Mouse (Mus musculus) left cerebral cortex, adult 2 months (tissue): ENCODE results near the gene Shroom3. TPM values are rescaled to one million over a fixed set of nuclear protein-coding genes. Genes with fewer than 3 reads are reported as not detected.

Experiments used
- DNase-seq, 2 experiments: peaks; one replicate each; pipeline ENCODE4 v3.0.0; 2021 to 2022; ENCODE audit warnings: low spot score in 2 of 2, mixed read lengths in 1 of 2; ENCODE audit errors: extremely low spot score in 1 of 2
- H3K27ac ChIP-seq: fragments of 200-600 bp; 2 replicates; pipeline ENCODE4 v1.8.1; 2022
- H3K4me3 ChIP-seq: fragments of 200-600 bp; 2 replicates; pipeline ENCODE4 v1.8.1; 2022
- CTCF ChIP-seq: fragments of 200-600 bp; IDR thresholded peaks from 2 replicates; pipeline ENCODE4 v1.8.1; 2022; ENCODE audit warnings: antibody characterized with exemption, mild to moderate bottlenecking, moderate library complexity
- intact Hi-C: fragments of 180-260 bp; cut with DNase I; formaldehyde crosslinking; loops from one replicate; pipeline ENCODE4 v1.15.1; 2025
- total RNA-seq, 2 experiments: library from RNA; stranded (reverse); gene quantifications; 2 replicates each; pipeline ENCODE4 v1.2.3; 2021

Shroom3 gene
- total RNA-seq, 2 experiments from 2014 or later, result 4.3 to 6.3 TPM

DNA sequence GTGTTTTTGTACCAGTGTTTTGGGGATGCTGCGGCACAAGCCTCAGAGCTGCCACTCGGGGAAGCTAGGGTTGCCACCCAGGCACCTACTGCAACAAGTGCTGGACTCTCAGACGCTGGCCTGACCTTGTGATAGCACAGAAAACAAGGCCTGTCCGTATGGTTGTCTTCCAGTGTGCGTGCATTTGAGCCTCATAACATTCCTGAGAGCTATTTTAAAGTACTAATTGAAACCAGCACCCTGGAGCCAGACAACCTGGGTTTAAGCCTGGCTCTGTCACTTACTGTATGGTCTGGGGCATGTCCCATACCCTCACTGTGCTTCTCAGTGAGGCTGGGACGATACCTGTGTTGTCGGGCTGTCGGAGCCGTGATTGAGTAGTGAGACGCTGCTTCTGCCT lies 276.1 kb downstream of the Shroom3 start:
- intact Hi-C loops, result loop anchor here (5.0 kb wide), 1 partner anchor 88 kb away; the partner anchor contains the start of gene Sowahb
- no peak for TF ChIP-seq CTCF
- Histone ChIP-seq H3K27ac (peak overlapping the region; percentile 44; the same call in 1 of the 2 replicates), H3K4me3 (no peak overlapping the region)
- no peak for DNase-seq

DNA sequence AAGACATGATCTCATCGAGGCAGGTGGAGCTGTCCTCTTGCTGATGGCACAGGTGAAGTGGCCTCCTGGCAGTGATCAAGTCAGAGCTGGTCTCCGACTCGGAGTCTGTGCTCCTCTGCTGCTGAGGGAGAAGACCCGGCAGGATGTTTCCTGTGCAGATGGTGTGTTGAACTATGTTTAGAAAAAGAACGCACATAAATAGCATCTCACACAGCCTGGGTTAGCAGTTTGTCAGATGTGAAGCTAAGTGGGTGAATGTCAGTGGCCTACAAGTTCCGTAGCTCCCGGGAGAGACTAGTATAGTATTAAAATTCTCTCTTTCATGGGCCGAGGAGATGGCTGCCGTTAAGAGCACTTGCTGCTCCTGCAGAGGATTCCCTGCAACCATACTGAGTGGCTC lies 276.5 kb downstream of the Shroom3 start:
- no peak overlapping the region for H3K4me3 ChIP-seq
- DNase-seq, result no peak
- TF ChIP-seq CTCF, result no peak
- intact Hi-C loops, result loop anchor here (2.0 to 5.0 kb wide), 2 partner anchors 45 to 88 kb away; partner anchors contain the start of gene Sowahb
- H3K27ac ChIP-seq, result peak overlapping the region; percentile 44

DNA sequence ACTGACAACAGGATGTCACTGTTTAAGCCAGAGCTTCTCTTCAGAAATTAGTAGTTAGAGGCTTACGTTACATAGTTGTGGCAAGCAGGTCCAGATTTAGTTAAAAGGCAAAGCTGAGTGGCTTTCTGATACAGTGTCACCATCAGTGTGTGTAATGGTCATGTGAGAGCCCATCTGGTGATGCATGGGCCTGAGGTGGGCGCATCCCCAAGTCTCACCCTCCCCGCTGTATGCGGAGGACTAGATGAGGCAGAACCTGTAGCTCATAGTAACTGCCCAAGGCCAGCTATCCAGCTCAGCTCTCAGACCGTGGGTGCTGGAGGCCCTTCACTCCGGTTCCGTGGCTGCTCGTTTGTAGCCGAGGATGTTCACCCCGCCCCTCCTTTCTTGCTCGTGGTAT lies 278.1 kb downstream of the Shroom3 start:
- intact Hi-C loops, result loop anchor here (2.0 kb wide), 1 partner anchor 43 kb away; no protein-coding TSS in a partner anchor
- Histone ChIP-seq H3K4me3 (no peak overlapping the region), H3K27ac (no peak overlapping the region)
- no peak for DNase-seq
- TF ChIP-seq CTCF, result no peak

DNA sequence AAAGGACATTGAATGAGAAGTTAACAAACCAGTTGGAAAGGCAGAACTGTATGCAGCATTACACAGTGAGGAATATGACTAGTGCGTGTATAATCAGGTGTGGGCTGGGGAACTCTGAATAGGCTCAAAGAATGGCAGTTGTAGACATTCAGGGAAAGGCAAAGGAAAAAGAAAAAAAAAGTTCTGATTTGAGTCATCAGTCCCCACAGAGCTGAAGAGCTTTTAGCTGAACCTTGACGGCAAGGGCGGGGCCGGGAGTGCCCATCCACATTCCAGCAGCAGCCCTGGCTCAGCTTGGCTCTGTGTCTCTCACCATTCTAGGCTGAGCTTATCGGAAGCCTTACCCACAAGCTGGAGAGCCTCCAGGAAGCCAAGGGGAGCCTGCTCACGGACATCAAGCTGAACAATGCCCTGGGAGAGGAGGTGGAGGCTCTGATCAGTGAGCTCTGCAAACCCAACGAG lies 278.6 kb downstream of the Shroom3 start:
- DNase-seq, result no peak

DNA sequence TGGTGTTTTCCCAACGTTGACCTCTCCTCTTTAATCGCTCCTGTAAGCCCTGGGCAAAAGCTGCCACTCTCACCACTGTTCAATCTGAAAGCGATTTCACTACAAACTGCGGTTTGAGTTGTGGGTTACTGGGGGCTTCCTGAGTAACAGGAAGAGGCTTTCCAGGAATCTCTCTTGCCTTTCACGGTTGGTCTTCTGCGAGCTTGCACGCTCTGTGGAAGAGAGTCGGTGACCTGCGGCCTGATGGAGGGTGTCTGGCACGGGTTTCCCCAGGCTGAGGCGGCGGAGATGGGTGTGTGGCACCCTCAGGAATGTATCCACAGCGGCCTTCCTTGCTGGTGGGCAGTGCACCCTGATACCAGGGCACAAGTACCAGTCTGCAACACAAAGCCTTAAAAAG lies 281.5 kb downstream of the Shroom3 start:
- no peak overlapping the region for H3K27ac ChIP-seq
- intact Hi-C loops, result no loop called here
- H3K4me3 ChIP-seq, result no peak overlapping the region
- no peak for TF ChIP-seq CTCF
- no peak for DNase-seq

More for the DNA sequence above, 278.6 kb downstream of the Shroom3 start:
- Histone ChIP-seq H3K27ac (no peak overlapping the region), H3K4me3 (no peak overlapping the region)
- TF ChIP-seq CTCF, result no peak
- intact Hi-C loops, result loop anchor here (2.0 kb wide), 1 partner anchor 43 kb away; no protein-coding TSS in a partner anchor

DNA sequence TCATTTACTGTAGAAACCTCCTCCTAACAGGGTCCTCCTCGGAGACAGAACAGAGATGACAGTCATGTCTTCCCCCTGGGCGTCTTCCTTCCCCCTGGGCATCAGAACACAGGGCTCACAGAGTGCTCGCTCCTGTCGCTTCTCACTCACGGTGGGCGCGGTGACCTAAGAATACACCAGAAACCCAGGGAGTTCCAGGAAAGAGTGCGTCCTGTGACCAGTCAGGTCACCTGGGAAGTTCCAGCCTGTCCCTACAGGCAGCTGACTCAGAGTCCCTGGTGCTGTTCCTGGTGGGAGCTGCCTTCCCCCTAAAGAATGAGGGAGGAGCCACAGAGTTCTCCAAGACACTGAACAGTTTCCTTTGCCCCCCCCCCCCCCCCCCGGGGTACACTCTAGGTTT lies 283.9 kb downstream of the Shroom3 start:
- no peak for DNase-seq
- intact Hi-C loops, result no loop called here
- no peak overlapping the region for H3K27ac ChIP-seq
- H3K4me3 ChIP-seq, result no peak overlapping the region
- TF ChIP-seq CTCF, result no peak

DNA sequence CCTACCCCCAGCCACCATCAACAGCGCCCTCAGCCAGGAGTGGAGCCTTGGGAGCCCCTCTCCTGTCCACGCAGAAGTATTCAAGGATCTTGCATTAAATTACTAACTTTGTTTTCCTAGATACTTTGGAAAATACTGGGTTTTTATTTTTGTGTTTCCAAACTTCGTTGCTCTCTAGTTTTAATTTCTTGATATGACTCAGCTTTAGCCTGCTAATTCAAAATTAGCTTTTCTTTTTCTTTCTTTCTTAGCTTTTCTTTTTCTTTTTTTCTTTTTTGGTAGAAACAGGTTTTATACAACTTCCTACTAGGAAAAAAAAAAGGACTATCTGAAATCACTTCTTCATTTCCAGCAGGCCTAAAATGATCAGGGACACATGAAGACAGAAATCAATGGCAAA lies 284.7 kb downstream of the Shroom3 start:
- Histone ChIP-seq H3K27ac (no peak overlapping the region), H3K4me3 (no peak overlapping the region)
- intact Hi-C loops, result no loop called here
- DNase-seq, result no peak
- TF ChIP-seq CTCF, result no peak

DNA sequence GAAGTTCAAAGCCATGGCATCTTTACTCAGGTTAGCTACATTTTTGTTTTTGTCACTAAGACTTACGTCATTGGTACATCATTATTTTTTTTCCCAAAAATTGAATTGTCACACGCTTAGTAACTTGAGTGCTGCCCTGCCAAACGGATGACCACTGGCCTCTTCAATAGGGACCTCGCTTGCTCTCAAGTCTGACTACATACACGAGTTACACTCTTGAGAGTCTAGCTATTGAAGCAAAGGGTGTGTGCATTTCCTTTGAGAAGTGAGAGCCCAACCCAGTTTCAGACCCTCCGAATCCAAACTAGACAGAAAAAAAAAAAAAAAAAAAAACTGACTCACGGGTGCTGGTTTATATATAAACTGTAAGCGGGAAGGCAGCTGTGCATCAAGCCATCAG lies 286.2 kb downstream of the Shroom3 start:
- TF ChIP-seq CTCF, result no peak
- no peak overlapping the region for H3K4me3 ChIP-seq
- intact Hi-C loops, result no loop called here
- no peak for DNase-seq
- no peak overlapping the region for H3K27ac ChIP-seq

DNA sequence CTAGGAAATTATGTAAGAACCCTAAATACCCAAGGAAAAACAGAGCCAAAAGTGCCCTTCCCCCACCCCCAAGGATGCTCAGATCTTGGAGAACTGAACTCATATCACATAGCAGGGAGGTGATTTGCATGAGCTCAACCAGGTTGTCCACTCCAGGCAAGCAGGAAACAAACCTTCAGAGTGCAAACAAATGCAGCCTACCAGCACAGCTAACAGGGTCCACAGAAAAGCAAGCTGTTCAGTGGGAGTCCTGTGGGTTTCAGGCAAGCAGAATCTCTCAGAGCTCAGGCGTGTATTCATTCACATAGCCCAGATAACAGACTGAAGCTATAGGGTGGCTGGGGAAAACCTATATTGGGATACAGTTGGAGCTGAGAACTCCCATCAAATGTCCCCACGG lies 286.7 kb downstream of the Shroom3 start:
- intact Hi-C loops, result no loop called here
- TF ChIP-seq CTCF, result no peak
- Histone ChIP-seq H3K4me3 (no peak overlapping the region), H3K27ac (no peak overlapping the region)
- DNase-seq, result no peak

DNA sequence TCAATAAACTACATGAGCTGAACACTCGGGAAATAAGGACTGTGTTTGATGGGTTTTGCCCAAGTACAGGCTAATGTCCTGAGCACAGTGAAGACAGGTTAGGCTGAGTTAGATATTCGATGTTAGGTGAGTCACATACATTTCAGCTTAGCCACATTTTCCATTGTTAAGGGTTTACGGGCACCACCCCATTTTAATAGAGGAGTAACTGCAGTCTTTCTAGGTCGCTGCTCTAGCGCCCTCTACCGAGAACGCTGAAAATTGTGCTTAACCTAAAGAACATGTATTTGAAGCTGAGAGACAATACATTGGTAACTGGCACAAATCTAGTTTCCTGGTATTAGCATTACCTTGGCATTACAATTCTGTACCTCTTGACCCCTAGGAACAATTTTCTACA lies 287.2 kb downstream of the Shroom3 start:
- no peak for DNase-seq
- intact Hi-C loops, result no loop called here
- Histone ChIP-seq H3K4me3 (no peak overlapping the region), H3K27ac (no peak overlapping the region)
- TF ChIP-seq CTCF, result peak; percentile 51

DNA sequence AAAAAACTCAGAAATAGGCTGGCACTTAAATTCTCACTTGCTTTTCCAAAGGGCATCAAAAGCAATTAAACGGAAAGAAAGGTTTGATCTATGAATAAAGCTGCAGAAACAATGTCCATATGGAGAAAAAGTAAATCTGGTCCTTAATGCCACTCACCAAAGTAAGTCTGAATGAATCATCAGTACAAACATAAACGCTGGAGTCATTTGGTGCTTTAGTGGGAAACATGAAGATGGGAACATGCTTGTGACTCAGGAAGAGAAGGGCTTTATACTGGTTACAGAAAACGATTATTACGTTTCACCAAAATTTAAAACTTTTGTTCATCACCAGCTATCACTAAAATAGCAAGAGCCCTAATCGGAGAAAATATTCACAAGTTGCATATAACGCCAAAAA lies 297.2 kb downstream of the Shroom3 start:
- intact Hi-C loops, result loop anchor here (2.0 kb wide), 2 partner anchors 20 to 66 kb away; no protein-coding TSS in a partner anchor
- no peak overlapping the region; the same call in 1 of the 2 replicates for H3K27ac ChIP-seq
- DNase-seq, result no peak
- no peak for TF ChIP-seq CTCF
- no peak overlapping the region for H3K4me3 ChIP-seq

DNA sequence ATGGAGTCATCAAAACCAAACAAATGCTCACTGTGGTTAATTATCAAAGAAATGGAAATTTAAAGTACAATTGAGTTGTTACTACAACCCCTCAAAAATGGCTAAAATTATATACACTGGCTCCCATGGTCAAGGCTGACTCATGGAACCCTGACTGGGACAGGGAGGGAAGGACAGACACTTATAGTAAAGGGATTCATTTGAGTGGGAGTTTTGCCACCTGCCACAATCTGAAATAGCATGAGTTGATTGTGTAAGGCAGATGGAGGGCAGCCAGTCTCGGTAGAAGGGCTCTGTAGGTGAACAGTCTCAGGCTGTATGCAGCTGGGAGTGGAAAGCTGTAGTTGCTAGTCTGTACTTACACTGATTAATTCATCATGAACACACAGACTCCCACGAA lies 297.6 kb downstream of the Shroom3 start:
- no peak for TF ChIP-seq CTCF
- H3K27ac ChIP-seq, result no peak overlapping the region; the same call in 1 of the 2 replicates
- DNase-seq, result peak in 1 of 2 experiments; percentile 46
- intact Hi-C loops, result loop anchor here (2.0 kb wide), 2 partner anchors 20 to 66 kb away; no protein-coding TSS in a partner anchor
- H3K4me3 ChIP-seq, result no peak overlapping the region

DNA sequence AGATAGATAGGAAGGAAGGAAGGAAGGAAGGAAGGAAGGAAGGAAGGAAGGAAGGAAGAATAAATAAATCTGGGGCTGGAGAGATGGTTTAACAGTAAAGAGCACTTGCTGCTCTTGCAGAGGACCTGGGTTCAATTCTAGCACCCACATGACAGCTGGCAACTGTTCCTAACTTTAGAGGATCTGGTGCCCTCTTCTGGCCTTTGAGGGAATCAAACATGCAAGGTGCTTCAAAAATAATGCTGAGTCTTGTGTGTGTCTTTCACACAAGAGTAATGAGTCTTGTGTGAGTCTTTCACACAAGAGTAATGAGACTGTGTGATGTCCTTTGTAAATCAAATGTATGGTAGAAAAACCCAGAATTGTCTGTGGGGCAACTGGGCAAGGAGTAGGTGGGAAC lies 299.4 kb downstream of the Shroom3 start:
- Histone ChIP-seq H3K27ac (no peak overlapping the region), H3K4me3 (no peak overlapping the region)
- peak; percentile 45 for TF ChIP-seq CTCF
- intact Hi-C loops, result no loop called here
- DNase-seq, result no peak
